Mouse (Mus musculus) brain, embryonic 14.5 days (tissue): ENCODE data around the gene Lmo7.

Source experiments
- CTCF ChIP-seq: fragments of 200-500 bp; IDR thresholded peaks from 2 replicates; pipeline ENCODE4 v1.5.1; 2012; ENCODE audit warnings: inconsistent platforms, mild to moderate bottlenecking, moderate library complexity, borderline replicate concordance; ENCODE audit not compliant: insufficient read depth, insufficient read length; ENCODE audit errors: extremely low read depth
- POLR2A ChIP-seq: fragments of 200-500 bp; IDR thresholded peaks from 2 replicates; pipeline ENCODE4 v1.6.1; 2012; ENCODE audit warnings: mild to moderate bottlenecking, inconsistent platforms, borderline replicate concordance; ENCODE audit not compliant: poor library complexity, insufficient read depth, insufficient read length, severe bottlenecking; ENCODE audit errors: extremely low read depth

DNA sequence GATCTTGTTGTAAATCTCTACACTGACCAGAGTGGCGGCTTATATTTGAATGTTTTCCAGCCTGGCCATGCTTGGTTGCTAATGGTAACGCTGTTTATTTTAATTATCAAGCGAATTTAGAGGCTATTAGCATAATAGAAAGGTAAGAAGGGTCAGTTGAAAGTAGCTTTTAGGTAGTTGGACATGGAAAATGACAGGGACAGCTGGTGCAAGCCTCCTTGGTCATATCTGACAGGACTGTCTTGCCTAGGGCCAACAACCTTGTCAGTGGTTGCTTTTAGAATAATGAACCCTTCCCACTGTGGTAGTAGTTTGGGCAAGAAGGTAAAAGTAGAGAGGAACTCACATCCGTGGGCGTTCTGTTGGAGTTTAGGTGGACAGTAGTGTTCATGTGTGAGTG is 111.5 kb downstream of the Lmo7 start:
- TF ChIP-seq CTCF = no peak
- TF ChIP-seq POLR2A = no peak
